Mouse (Mus musculus): ENCODE data around the gene Akap6. TPM values are rescaled to one million over a fixed set of nuclear protein-coding genes. Genes with fewer than 3 reads are reported as not detected.
"Not testable (repeated sequence)": the region's sequence is repeated elsewhere in the genome, so short reads cannot be mapped to it uniquely, and the experiment has no call there.

The Akap6 gene
- polyA plus RNA-seq, 1 experiment from 2014 or later, result 9.7 TPM

GRCm38 (mm10) chr12:52718392-52718791, 19.2 kb downstream of the Akap6 start:
- ATAC-seq (ENCODE audit: insufficient number of reproducible peaks, low FRiP score), result no peak
- Histone ChIP-seq H3K36me3 (no peaks in the 10 kb centered on the region), H3K27me3 (replicated peaks) (0 out of 2 replicates have a peak, but pooled peaks cover 2% of the 10 kb centered on the region), H3K4me1 (replicated peaks) (0 out of 2 replicates have a peak, but pooled peaks cover 3% of the 10 kb centered on the region), H3K9me3 (replicated peaks) (no peaks in the 10 kb centered on the region), H3K9ac (no peak overlapping the region), H3K27ac (ENCODE audit: poor library complexity, severe bottlenecking) (no peak overlapping the region), H3K4me2 (no peak overlapping the region), H3K4me3 (no peak overlapping the region)
- WGBS, result 31% methylated on average over 6 of the region's 6 CpGs

DNA sequence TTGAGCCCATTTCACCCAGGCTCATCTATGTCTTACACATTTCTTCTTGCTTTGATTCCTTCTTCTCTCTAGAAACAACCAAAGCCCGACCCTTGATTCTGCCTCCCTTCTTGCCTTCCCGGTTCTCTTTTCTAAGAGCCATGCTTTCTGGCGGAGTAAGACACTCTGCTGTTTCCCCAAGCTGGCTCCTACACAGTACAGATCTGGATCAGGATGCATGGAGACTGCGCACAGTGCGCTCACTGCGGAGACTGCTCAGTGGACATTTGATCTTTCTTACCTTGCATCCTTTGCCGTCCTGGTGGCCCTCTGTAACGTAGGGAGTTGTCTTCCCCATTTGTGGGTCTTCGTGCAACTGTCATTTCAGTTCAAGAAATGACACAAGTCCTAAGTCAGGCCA, 20.0 kb downstream of the Akap6 start:
- 90% methylated on average over 9 of the region's 9 CpGs for WGBS
- 0 out of 2 replicates have a peak, but pooled peaks cover 3% of the 10 kb centered on the region for H3K4me1 ChIP-seq (replicated peaks)
- H3K27me3 ChIP-seq (replicated peaks), result 0 out of 2 replicates have a peak, but pooled peaks cover 2% of the 10 kb centered on the region
- no peak for ATAC-seq (ENCODE audit: insufficient number of reproducible peaks, low FRiP score)
- no peak overlapping the region for H3K9ac ChIP-seq
- no peaks in the 10 kb centered on the region for H3K36me3 ChIP-seq
- H3K9me3 ChIP-seq (replicated peaks), result no peaks in the 10 kb centered on the region
- H3K4me3 ChIP-seq, result no peak overlapping the region
- H3K4me2 ChIP-seq, result no peak overlapping the region
- H3K27ac ChIP-seq (ENCODE audit: poor library complexity, severe bottlenecking), result no peak overlapping the region

DNA sequence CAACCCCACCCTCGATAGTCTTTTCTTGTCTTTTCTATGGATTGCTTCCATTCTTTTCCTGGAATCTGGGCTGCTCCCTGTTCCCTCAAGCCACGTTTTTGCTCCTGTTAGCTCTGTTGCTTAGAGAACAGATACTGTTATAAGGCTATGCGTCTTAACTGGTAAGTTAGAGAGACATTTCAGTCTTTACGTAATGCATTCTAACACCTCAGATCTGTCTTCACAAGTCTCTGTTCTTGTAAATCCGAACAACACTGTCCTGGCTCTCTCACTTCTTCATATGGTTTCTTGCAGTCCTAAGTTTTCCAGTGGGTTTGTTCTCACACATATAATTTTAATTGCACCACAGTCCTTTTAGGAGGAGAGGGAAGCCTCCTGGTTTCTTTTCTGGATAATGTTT, 20.5 kb downstream of the Akap6 start:
- Histone ChIP-seq H3K4me3 (no peak overlapping the region), H3K4me2 (no peak overlapping the region), H3K9me3 (replicated peaks) (no peaks in the 10 kb centered on the region), H3K27ac (ENCODE audit: poor library complexity, severe bottlenecking) (no peak overlapping the region), H3K27me3 (replicated peaks) (0 out of 2 replicates have a peak, but pooled peaks cover 2% of the 10 kb centered on the region), H3K4me1 (replicated peaks) (0 out of 2 replicates have a peak, but pooled peaks cover 3% of the 10 kb centered on the region), H3K36me3 (no peaks in the 10 kb centered on the region), H3K9ac (no peak overlapping the region)
- 73% methylated on average over 5 of the region's 5 CpGs for WGBS
- no peak for ATAC-seq (ENCODE audit: insufficient number of reproducible peaks, low FRiP score)

- H3K4me1 ChIP-seq (replicated peaks); ATAC-seq (ENCODE audit: insufficient number of reproducible peaks, low FRiP score); H3K9me3 ChIP-seq (replicated peaks); H3K27me3 ChIP-seq (replicated peaks); H3K36me3 ChIP-seq; H3K27ac ChIP-seq (ENCODE audit: poor library complexity, severe bottlenecking); H3K4me2 ChIP-seq; H3K4me3 ChIP-seq; H3K9ac ChIP-seq: not testable (repeated sequence)
- 62% methylated on average over 3 of the region's 3 CpGs for WGBS
Observed at GRCm38 (mm10) chr12:52724039-52724615, 24.9 kb downstream of the Akap6 start.

DNA sequence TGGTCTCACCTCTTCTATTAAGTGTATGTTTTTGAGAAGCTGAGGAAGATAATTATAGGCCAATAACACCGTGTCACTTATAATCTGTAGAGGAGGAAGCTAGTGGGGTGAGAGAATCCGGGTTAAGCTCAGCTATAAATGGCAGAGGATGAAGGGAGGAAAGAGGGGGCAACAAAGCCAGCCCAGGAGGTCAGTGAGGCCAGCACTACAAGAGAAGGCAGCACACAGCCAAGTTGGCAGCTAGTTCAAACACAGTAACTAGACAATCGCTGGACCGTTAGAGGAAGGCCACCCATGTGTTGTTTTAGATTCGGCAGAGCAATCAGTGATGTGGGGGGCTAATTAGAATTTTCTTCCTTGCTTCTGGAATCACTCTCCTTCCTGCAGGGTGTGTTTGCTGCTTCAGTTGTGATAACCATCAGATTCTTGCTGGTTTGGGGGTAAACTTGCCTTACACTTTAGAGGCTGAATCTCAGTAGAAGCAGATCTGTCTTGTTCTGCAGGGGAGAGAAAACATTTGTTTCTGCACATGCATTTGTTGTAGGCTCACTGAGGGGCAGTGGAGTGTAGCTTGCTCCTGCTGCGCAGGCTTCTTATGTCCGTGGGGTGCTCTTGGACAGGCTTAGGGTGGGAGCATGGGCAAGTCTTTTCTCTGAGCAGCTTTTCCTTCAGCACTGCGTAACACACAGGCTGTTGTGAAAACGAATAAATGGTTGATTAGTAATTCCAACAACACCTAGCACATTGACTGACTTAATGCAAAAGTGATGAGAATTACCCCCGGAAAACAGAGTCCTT, 27.4 kb downstream of the Akap6 start:
- Histone ChIP-seq H3K4me2 (no peak overlapping the region), H3K27ac (ENCODE audit: poor library complexity, severe bottlenecking) (no peak overlapping the region), H3K9me3 (replicated peaks) (no peaks in the 10 kb centered on the region), H3K4me1 (replicated peaks) (no peaks in the 10 kb centered on the region), H3K27me3 (replicated peaks) (no peaks in the 10 kb centered on the region), H3K36me3 (no peaks in the 10 kb centered on the region), H3K4me3 (no peak overlapping the region), H3K9ac (no peak overlapping the region)
- no peak for ATAC-seq (ENCODE audit: insufficient number of reproducible peaks, low FRiP score)
- 67% methylated on average over 10 of the region's 10 CpGs for WGBS

DNA sequence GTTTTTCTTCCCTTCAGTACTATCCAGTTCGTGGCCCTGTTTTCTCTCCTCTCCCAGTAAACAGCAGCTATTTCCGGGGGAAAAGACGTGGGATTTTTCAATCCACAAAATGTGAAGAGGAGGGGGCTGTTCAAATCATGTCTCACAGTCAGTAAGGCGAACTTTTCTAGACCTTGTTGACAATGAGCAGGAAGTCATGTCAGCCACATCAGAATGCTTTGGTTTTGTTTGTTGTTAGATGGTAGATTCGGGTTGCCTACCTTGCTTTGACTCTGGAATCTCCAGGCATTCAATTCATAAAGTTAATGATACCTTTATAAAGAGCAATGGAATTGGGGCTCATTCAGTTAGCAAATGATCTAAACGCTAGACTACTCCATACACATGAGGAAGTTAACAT, 30.2 kb downstream of the Akap6 start:
- H3K9ac ChIP-seq, result no peak overlapping the region
- H3K4me3 ChIP-seq, result no peak overlapping the region
- H3K9me3 ChIP-seq (replicated peaks), result no peaks in the 10 kb centered on the region
- H3K4me1 ChIP-seq (replicated peaks), result no peaks in the 10 kb centered on the region
- H3K36me3 ChIP-seq, result no peaks in the 10 kb centered on the region
- H3K27me3 ChIP-seq (replicated peaks), result no peaks in the 10 kb centered on the region
- ATAC-seq (ENCODE audit: insufficient number of reproducible peaks, low FRiP score), result no peak
- no peak overlapping the region for H3K27ac ChIP-seq (ENCODE audit: poor library complexity, severe bottlenecking)
- no peak overlapping the region for H3K4me2 ChIP-seq
- WGBS, result 75% methylated on average over 6 of the region's 6 CpGs

DNA sequence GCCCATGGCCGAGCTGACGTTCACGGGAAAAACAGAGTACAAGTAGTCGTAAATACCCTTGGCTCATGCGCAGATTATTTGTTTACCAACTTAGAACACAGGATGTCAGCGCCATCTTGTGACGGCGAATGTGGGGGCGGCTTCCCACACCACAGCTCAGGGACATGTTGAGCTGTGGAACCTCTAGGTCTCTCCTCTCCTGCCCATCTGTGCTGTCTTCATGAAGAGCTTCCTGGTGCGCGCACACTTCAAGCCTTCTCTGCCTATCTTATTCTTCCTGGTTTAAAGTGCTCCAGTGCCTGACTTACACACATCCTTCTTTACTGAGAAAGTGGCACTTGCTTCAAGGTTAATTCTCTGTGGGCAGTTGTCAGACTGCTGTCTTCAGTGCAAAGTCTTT, 36.0 kb downstream of the Akap6 start:
- not testable (repeated sequence) for H3K4me3 ChIP-seq; ATAC-seq (ENCODE audit: insufficient number of reproducible peaks, low FRiP score); H3K4me2 ChIP-seq; H3K9ac ChIP-seq; H3K9me3 ChIP-seq (replicated peaks); H3K27ac ChIP-seq (ENCODE audit: poor library complexity, severe bottlenecking); H3K27me3 ChIP-seq (replicated peaks); H3K36me3 ChIP-seq; H3K4me1 ChIP-seq (replicated peaks)
- 91% methylated on average over 7 of the region's 11 CpGs for WGBS

DNA sequence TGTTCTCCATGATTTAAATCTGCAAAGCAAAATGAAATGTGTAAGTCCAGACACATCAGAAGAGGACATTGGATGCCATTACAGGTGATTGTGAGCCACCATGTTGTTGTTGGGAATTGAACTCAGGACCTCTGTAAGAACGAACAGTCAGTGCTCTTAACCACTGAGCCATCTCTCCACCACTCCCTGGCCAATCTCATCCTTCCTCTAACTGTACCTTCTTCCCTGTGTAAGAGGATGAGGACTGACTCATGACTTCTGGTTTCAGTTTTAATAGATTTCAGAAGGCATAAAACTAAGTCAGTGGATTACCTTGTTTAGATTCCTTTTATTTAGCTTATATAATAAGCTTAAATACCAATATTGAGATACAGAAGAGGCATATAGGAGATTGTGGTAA, 38.0 kb downstream of the Akap6 start:
- Histone ChIP-seq H3K9ac (no peak overlapping the region), H3K4me1 (replicated peaks) (no peaks in the 10 kb centered on the region), H3K27ac (ENCODE audit: poor library complexity, severe bottlenecking) (no peak overlapping the region), H3K9me3 (replicated peaks) (no peaks in the 10 kb centered on the region), H3K27me3 (replicated peaks) (no peaks in the 10 kb centered on the region), H3K36me3 (no peaks in the 10 kb centered on the region), H3K4me3 (no peak overlapping the region), H3K4me2 (no peak overlapping the region)
- ATAC-seq (ENCODE audit: insufficient number of reproducible peaks, low FRiP score), result no peak
- whole genome bisulfite sequencing, result 64% methylated on average over 1 of the region's 1 CpGs

- WGBS, result 76% methylated on average over 3 of the region's 3 CpGs
- H3K27me3 ChIP-seq (replicated peaks), result no peaks in the 10 kb centered on the region
- no peak for ATAC-seq (ENCODE audit: insufficient number of reproducible peaks, low FRiP score)
Observed at GRCm38 (mm10) chr12:52739326-52739725, 40.1 kb downstream of the Akap6 start.

DNA sequence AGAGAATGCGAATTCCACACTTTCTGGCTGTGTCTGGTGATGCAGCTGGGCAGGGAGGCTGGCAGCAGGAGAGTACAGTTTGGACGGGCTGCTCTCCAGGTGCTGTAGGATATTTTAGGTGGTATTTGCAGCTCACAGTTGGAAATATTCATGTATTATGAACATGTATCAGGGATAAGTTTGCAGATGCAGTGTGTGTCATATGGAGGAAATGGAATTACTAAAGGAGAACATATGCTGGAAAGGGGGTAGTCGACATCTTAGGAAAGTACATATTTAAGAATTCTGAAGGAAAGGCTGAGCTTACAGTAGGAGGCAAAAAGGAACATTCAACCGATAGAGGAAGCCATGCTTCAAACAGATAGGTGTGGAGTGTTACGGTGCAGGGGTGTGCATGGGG, 42.6 kb downstream of the Akap6 start:
- Histone ChIP-seq H3K4me3 (no peak overlapping the region), H3K9ac (no peak overlapping the region), H3K4me2 (no peak overlapping the region), H3K27me3 (replicated peaks) (no peaks in the 10 kb centered on the region), H3K36me3 (no peaks in the 10 kb centered on the region), H3K9me3 (replicated peaks) (no peaks in the 10 kb centered on the region), H3K27ac (ENCODE audit: poor library complexity, severe bottlenecking) (no peak overlapping the region), H3K4me1 (replicated peaks) (no peaks in the 10 kb centered on the region)
- 86% methylated on average over 5 of the region's 5 CpGs for WGBS
- no peak for ATAC-seq (ENCODE audit: insufficient number of reproducible peaks, low FRiP score)

More at GRCm38 (mm10) chr12:52739326-52739725, 40.1 kb downstream of the Akap6 start:
- no peaks in the 10 kb centered on the region for H3K36me3 ChIP-seq
- H3K4me2 ChIP-seq, result no peak overlapping the region
- H3K27ac ChIP-seq (ENCODE audit: poor library complexity, severe bottlenecking), result no peak overlapping the region
- H3K4me3 ChIP-seq, result no peak overlapping the region
- H3K9ac ChIP-seq, result no peak overlapping the region
- H3K4me1 ChIP-seq (replicated peaks), result no peaks in the 10 kb centered on the region
- no peaks in the 10 kb centered on the region for H3K9me3 ChIP-seq (replicated peaks)

- 66% methylated on average over 12 of the region's 12 CpGs for WGBS
Observed at GRCm38 (mm10) chr12:52750006-52750405, 50.8 kb downstream of the Akap6 start.

More at GRCm38 (mm10) chr12:52750006-52750405, 50.8 kb downstream of the Akap6 start:
- ATAC-seq (ENCODE audit: insufficient number of reproducible peaks, low FRiP score), result no peak
- Histone ChIP-seq H3K36me3 (no peaks in the 10 kb centered on the region), H3K4me2 (no peak overlapping the region), H3K4me3 (no peak overlapping the region), H3K27me3 (replicated peaks) (no peaks in the 10 kb centered on the region), H3K4me1 (replicated peaks) (peaks cover 11% of the 10 kb centered on the region), H3K9ac (no peak overlapping the region), H3K9me3 (replicated peaks) (peaks cover 4% of the 10 kb centered on the region; the same call in 1 of the 2 replicates), H3K27ac (ENCODE audit: poor library complexity, severe bottlenecking) (no peak overlapping the region)

All from heart, embryonic 12.5 days (tissue).